ENCODE assay signal across 16 mouse cellular contexts in the genomic region with DNA sequence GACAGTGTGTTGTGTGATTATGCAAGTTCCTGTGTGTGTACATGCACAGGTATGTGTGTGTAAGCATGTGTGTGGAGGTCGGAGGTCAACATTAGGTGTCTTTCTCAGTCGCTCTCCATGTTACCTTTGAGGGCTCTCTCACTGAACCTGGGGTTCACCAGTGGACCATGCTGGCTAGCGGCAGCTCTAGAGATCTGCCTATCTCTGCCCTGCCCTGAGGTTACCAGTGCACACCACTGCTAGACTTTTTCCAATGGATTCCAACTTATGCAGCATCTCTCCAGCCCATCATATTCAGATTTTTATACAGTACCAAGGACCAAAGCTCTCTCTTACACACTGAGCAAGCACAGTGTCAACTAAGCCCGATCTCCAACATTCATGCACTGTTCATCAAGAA.
"Had no signal": no experiment of that assay in that cellular context is flagged by ENCODE, and none has a peak within 500 bp of the region (broad histone marks: within the 10 kb centered on the region; RNA-seq: fewer than 3 reads in every experiment).

No protein-coding gene starts in this region.

- ATAC-seq: inflammation-experienced regulatory T-cells, adult 6 months; intestine, postnatal 0 days had no signal

- H3K4me2 ChIP-seq: limb, embryonic 13.5 days; neural tube, embryonic 15.5 days had no signal

- H3K9ac ChIP-seq: limb, embryonic 13.5 days; neural tube, embryonic 15.5 days had no signal

- DNase-seq: kidney, adult 8-10 months; kidney, postnatal 14 days; left cerebral cortex, postnatal 4 days; lung, adult 18-20 months; lung, postnatal 36 days; midbrain, embryonic 14.5 days; right cerebral cortex, adult 18-20 months; right cerebral cortex, postnatal 25 days; thymus, adult 2 months; thymus, postnatal 25 days had no signal

- H3K4me3 ChIP-seq: limb, embryonic 13.5 days; midbrain, embryonic 10.5 days; myocyte; neural tube, embryonic 15.5 days had no signal

- H3K27me3 ChIP-seq: neural tube, embryonic 15.5 days had no signal

- H3K36me3 ChIP-seq: limb, embryonic 13.5 days; midbrain, embryonic 10.5 days; neural tube, embryonic 15.5 days had no signal

- H3K9me3 ChIP-seq: limb, embryonic 13.5 days; midbrain, embryonic 10.5 days; neural tube, embryonic 15.5 days had no signal

- H3K27ac ChIP-seq: limb, embryonic 13.5 days; midbrain, embryonic 10.5 days; neural tube, embryonic 15.5 days had no signal

- H3K4me1 ChIP-seq: neural tube, embryonic 15.5 days had no signal
